8 mouse cellular contexts compared by ENCODE assay signal in genomic region chr13:30136243-30136922, GRCm38 (mm10). TPM values are rescaled to one million over a fixed set of nuclear protein-coding genes. Genes with fewer than 3 reads are reported as not detected.
DNase-seq lines count a peak whose midpoint lies in the region; ATAC-seq lines count a peak whose summit lies in the region.

Mboat1 (plus strand) TSS chr13:30136489.

- H3K4me1 ChIP-seq in embryonic facial prominence, embryonic 10.5 days, result peaks cover 16% of the 10 kb centered on the region; the same call in 1 of the 2 replicates
- H3K4me1 ChIP-seq in limb, embryonic 10.5 days, result peaks cover 7% of the 10 kb centered on the region
- no peaks in the 10 kb centered on the region for H3K4me1 ChIP-seq in midbrain, embryonic 11.5 days (ENCODE audit: control insufficient read depth, insufficient read depth, low read length)

- H3K9me3 ChIP-seq in embryonic facial prominence, embryonic 10.5 days, result no peaks in the 10 kb centered on the region
- H3K9me3 ChIP-seq in limb, embryonic 10.5 days (replicated peaks), result no peaks in the 10 kb centered on the region
- H3K9me3 ChIP-seq in midbrain, embryonic 11.5 days (ENCODE audit: control insufficient read depth, low read length), result no peaks in the 10 kb centered on the region

- H3K36me3 ChIP-seq in embryonic facial prominence, embryonic 10.5 days (replicated peaks), result no peaks in the 10 kb centered on the region
- H3K36me3 ChIP-seq in limb, embryonic 10.5 days, result no peaks in the 10 kb centered on the region
- no peaks in the 10 kb centered on the region for H3K36me3 ChIP-seq in midbrain, embryonic 11.5 days (ENCODE audit: control insufficient read depth, insufficient read depth, low read length)

- DNase-seq in adrenal gland, postnatal 14 days, result peak; percentile 91
- DNase-seq in embryonic facial prominence, embryonic 10.5 days (ENCODE audit: low spot score), result peak; percentile 85
- peak; percentile 84 to 90 for DNase-seq in heart, adult 18-20 months
- peak; percentile 84 for DNase-seq in kidney, adult 18-20 months
- DNase-seq in limb, embryonic 10.5 days (ENCODE audit: low spot score), result peak; percentile 80
- peak; percentile 94 for DNase-seq in midbrain, embryonic 11.5 days (ENCODE audit: low spot score, missing footprints)
- peak; percentile 62 for DNase-seq in right cerebral cortex, postnatal 4 days
- peak; percentile 79 for DNase-seq in yolk sac, embryonic 10.5 days (ENCODE audit: low spot score)

- H3K27me3 ChIP-seq in embryonic facial prominence, embryonic 10.5 days (replicated peaks; ENCODE audit: low read depth, poor library complexity, severe bottlenecking), result peaks cover 43% of the 10 kb centered on the region
- H3K27me3 ChIP-seq in limb, embryonic 10.5 days (ENCODE audit: low read depth, poor library complexity, severe bottlenecking), result peaks cover 41% of the 10 kb centered on the region
- H3K27me3 ChIP-seq in midbrain, embryonic 11.5 days (ENCODE audit: control insufficient read depth, insufficient read depth, low read length), result peaks cover 3% of the 10 kb centered on the region; the same call in 1 of the 2 replicates

- ATAC-seq in midbrain, embryonic 11.5 days (ENCODE audit: low FRiP score), result peak; percentile 95

- H3K9ac ChIP-seq in midbrain, embryonic 11.5 days (ENCODE audit: low read length), result peak within 1 kb of the TSS; percentile 78

- H3K4me3 ChIP-seq in embryonic facial prominence, embryonic 10.5 days, result peak within 1 kb of the TSS; percentile 78
- peak within 1 kb of the TSS; percentile 77 for H3K4me3 ChIP-seq in limb, embryonic 10.5 days
- peak within 1 kb of the TSS; percentile 60 for H3K4me3 ChIP-seq in midbrain, embryonic 11.5 days (ENCODE audit: low read depth, low read length)

- H3K4me2 ChIP-seq in midbrain, embryonic 11.5 days, result peak within 1 kb of the TSS; percentile 97

- under 1% methylated on average over 55 of the region's 55 CpGs for WGBS in embryonic facial prominence, embryonic 10.5 days
- under 1% methylated on average over 44 of the region's 55 CpGs for WGBS in limb, embryonic 10.5 days
- whole genome bisulfite sequencing in midbrain, embryonic 11.5 days, result under 1% methylated on average over 55 of the region's 55 CpGs

- peak within 1 kb of the TSS; percentile 87 for H3K27ac ChIP-seq in embryonic facial prominence, embryonic 10.5 days (replicated peaks)
- H3K27ac ChIP-seq in limb, embryonic 10.5 days, result peak within 1 kb of the TSS; percentile 85
- no peak within 1 kb of the TSS for H3K27ac ChIP-seq in midbrain, embryonic 11.5 days (ENCODE audit: low read depth, low read length)

RNA-seq across cellular contexts. Expression of gene Mboat1, which starts in this region (rescaled TPM):
- 3.5 and 5.1 TPM in 2 replicates for total RNA-seq in adrenal gland, postnatal 14 days (2021)
- 6.3 and 7.6 TPM in 2 replicates for polyA plus RNA-seq in embryonic facial prominence, embryonic 10.5 days (2016; fragmentation: Nextera tagmentation; extraction: Ambion mirVana)
- total RNA-seq in heart, adult 18-20 months (2021), result 1 to 10 TPM in 1 of 2 experiments, under 1 TPM in 1; 0.79 to 1.6 TPM
- 3.7 and 4.3 TPM in 2 replicates for polyA plus RNA-seq in limb, embryonic 10.5 days (2016; fragmentation: Nextera tagmentation; extraction: Ambion mirVana)
- 5.8 and 7.2 TPM in 2 replicates for polyA plus RNA-seq in midbrain, embryonic 11.5 days (2014; fragmentation: Nextera tagmentation; extraction: Ambion mirVana)
